ENCODE assay signal across 8 mouse cellular contexts in the genomic region with DNA sequence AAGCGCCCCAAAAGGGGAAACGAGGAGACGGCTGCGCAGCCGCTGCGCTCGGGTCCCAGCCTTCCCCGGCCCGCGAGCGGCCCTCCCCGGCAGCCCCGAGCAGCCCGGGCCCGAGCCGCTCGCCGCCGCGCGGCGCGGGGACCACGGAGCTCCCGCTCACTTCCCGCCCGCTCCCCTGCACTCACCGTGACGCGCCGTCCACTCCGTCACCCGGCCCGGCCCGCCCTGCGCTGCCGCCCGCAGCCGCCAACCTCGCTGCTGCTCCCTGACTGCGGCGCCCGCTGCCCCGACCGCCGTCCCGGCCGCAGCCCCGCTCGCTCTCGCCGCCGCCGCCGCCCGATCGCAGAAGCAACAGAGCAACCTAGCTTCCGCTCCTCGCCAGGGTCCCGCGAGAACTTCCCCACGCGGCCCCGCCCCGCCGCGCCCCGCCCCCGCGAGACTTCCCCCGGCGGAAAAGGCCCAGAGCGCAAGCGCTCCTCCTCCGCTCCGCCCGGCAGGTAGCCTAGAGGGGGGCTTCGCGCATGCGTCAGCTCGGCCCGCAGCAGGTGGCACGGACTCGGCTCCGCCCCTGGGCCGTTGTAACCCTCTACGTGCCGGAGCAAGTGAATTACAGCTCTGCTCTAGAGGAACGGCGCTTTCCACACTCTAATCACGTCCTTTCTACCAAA. TPM values are rescaled to one million over a fixed set of nuclear protein-coding genes. Genes with fewer than 3 reads are reported as not detected.
DNase-seq lines count a peak whose midpoint lies in the region; ATAC-seq and TF ChIP-seq lines count a peak whose summit lies in the region.

A gene (minus strand): TSS at position 389 of the 668 bp plus-strand sequence.

- 0 out of 2 replicates have a peak, but pooled peaks cover 4% of the 10 kb centered on the region for H3K9me3 ChIP-seq in megakaryocyte, embryonic 14.5 days

- H3K36me3 ChIP-seq in megakaryocyte, embryonic 14.5 days (replicated peaks; ENCODE audit: low read length), result peaks cover 21% of the 10 kb centered on the region

- H3K27me3 ChIP-seq in megakaryocyte, embryonic 14.5 days (replicated peaks), result no peaks in the 10 kb centered on the region

- peak; percentile 95 to 97 for DNase-seq in gastrocnemius, adult 8-10 months (ENCODE audit: low spot score in 2 of 2)
- peak; percentile 81 for DNase-seq in hindlimb bud, embryonic 11.5 days (ENCODE audit: extremely low spot score, low read depth, low spot score)
- DNase-seq in left cerebral cortex, adult 8-10 months (ENCODE audit: low spot score in 2 of 2), result peak; percentile 87 to 96
- DNase-seq in right cerebral cortex, postnatal 10 days (ENCODE audit: low spot score in 2 of 2), result peak; percentile 98 to 99
- peak; percentile 98 for DNase-seq in urinary bladder, postnatal 25 days (ENCODE audit: low spot score)

- no peak for TF ChIP-seq CTCF in cortical plate, adult 2 months (IDR thresholded peaks at IDR 0.05; ENCODE audit: extremely low read depth, insufficient read depth, low read length)

- peaks cover 3% of the 10 kb centered on the region; the same call in 1 of the 2 replicates for H3K4me1 ChIP-seq in cortical plate, adult 2 months (ENCODE audit: control insufficient read depth, insufficient read depth, low read length)
- peaks cover 76% of the 10 kb centered on the region for H3K4me1 ChIP-seq in megakaryocyte, embryonic 14.5 days

- H3K27ac ChIP-seq in cortical plate, adult 2 months (ENCODE audit: insufficient read depth, low read length), result peak within 1 kb of the TSS; percentile 68

- H3K4me3 ChIP-seq in cortical plate, adult 2 months (ENCODE audit: insufficient read depth, low read length), result peak within 1 kb of the TSS; percentile 37
- peak within 1 kb of the TSS; percentile 96 for H3K4me3 ChIP-seq in megakaryocyte, embryonic 14.5 days (replicated peaks)

- peak; percentile 71 for ATAC-seq in activated CD4-positive, CD25-positive, alpha-beta regulatory T cell, adult 4 months

- peak; percentile 13; the same call in 1 of the 2 replicates for TF ChIP-seq POLR2A in cortical plate, adult 2 months (IDR thresholded peaks at IDR 0.05; ENCODE audit: extremely low read depth, insufficient read depth, low read length)

RNA-seq across cellular contexts. Expression of the gene that starts here (rescaled TPM):
- polyA plus RNA-seq in activated CD4-positive, CD25-positive, alpha-beta regulatory T cell, adult 4 months (2017; shearing (Covaris generic)), result 10 to 100 TPM; 28.3 to 34.4 TPM
- 106 and 110 TPM in 2 replicates for polyA plus RNA-seq in cortical plate, adult 2 months (2012; rRNA removed)
- 10 to 100 TPM; 60.8 to 77.6 (median 67.7) TPM for total RNA-seq in gastrocnemius, adult 8-10 months (2022)
- 100 to 1,000 TPM; 206 to 217 (median 212) TPM for total RNA-seq in left cerebral cortex, adult 8-10 months (2022)
- polyA plus RNA-seq in megakaryocyte, embryonic 14.5 days (2012; ENCODE audit: insufficient read depth, low replicate concordance), result 30.1 and 77.5 TPM in 2 replicates

Comparison
In these comparisons a context has a peak if more than half of its experiments do, and no peak if none do; other contexts are left out.
1. Peak in every context shown above with its lines: DNase-seq, ATAC-seq, H3K4me3 ChIP-seq and H3K27ac ChIP-seq.